Mouse (Mus musculus) cerebellum, postnatal 14 days (tissue): ENCODE results near the gene Zbtb37.

Source experiments
- DNase-seq, 2 experiments: peaks; one replicate each; pipeline ENCODE4 v3.0.0; 2021; ENCODE audit warnings: mixed read lengths in 2 of 2

Gene Zbtb37

GRCm38 (mm10) chr1:160968643-160969042, 66.0 kb downstream of the Zbtb37 start:
- no peak for DNase-seq

- DNase-seq, result no peak
These were observed 67.4 kb downstream of the Zbtb37 start for GRCm38 (mm10) chr1:160967268-160967667.

- no peak for DNase-seq
These were observed 71.5 kb downstream of the Zbtb37 start for GRCm38 (mm10) chr1:160963199-160963598.
